Mouse (Mus musculus) neural tube, embryonic 14.5 days (tissue): ENCODE data around the gene Otub1. TPM values are rescaled to one million over a fixed set of nuclear protein-coding genes. Genes with fewer than 3 reads are reported as not detected.

Experiments used
- ATAC-seq: fragments of 200-750 bp; cut with Nextera tagmentation; 2 replicates; pipeline ENCODE4 v1.8.0; 2017; ENCODE audit warnings: low read depth, mild to moderate bottlenecking, moderate TSS enrichment, moderate library complexity
- H3K27ac ChIP-seq: fragments of 300-500 bp; sonication (generic); 2 replicates; pipeline ENCODE4 v1.5.1; 2014; ENCODE audit warnings: low read depth, mild to moderate bottlenecking, control low read depth, low read length, moderate library complexity, mixed read lengths
- H3K27me3 ChIP-seq: fragments of 300-500 bp; sonication (generic); 2 replicates; pipeline ENCODE4 v1.6.1; 2014; ENCODE audit warnings: low read length; ENCODE audit not compliant: control insufficient read depth, insufficient read depth
- H3K36me3 ChIP-seq: fragments of 300-500 bp; sonication (generic); 2 replicates; pipeline ENCODE4 v1.6.1; 2014; ENCODE audit warnings: low read length, mixed read lengths; ENCODE audit not compliant: control insufficient read depth, insufficient read depth
- H3K4me1 ChIP-seq: fragments of 300-500 bp; sonication (generic); 2 replicates; pipeline ENCODE4 v1.6.1; 2014; ENCODE audit warnings: low read length; ENCODE audit not compliant: control insufficient read depth, insufficient read depth
- H3K4me2 ChIP-seq: fragments of 300-500 bp; sonication (generic); 2 replicates; pipeline ENCODE4 v1.6.1; 2014; ENCODE audit warnings: mild to moderate bottlenecking, low read depth, low read length, control low read depth
- H3K4me3 ChIP-seq: fragments of 300-500 bp; sonication (generic); 2 replicates; pipeline ENCODE4 v1.5.1; 2014; ENCODE audit warnings: low read depth, low read length, control low read depth, mixed read lengths
- H3K9ac ChIP-seq: fragments of 300-500 bp; sonication (generic); replicated peaks from 2 replicates; pipeline ENCODE4 v1.6.1; 2014; ENCODE audit warnings: low read depth, mild to moderate bottlenecking, control low read depth, low read length, mixed read lengths
- H3K9me3 ChIP-seq: fragments of 300-500 bp; sonication (generic); 2 replicates; pipeline ENCODE4 v1.6.1; 2016; ENCODE audit warnings: low read length; ENCODE audit not compliant: control insufficient read depth
- WGBS: fragments of 180-500 bp; shearing (Covaris S2); extraction: QIAGEN DNeasy Blood & Tissue Kit; methylation state at CpG from one replicate; pipeline ENCODE4 v1.1.7; 2014; 5-methylcytosine and 5-hydroxymethylcytosine counted together
- polyA plus RNA-seq: library from polyadenylated mRNA; unstranded; fragments of >200 nt; fragmentation: Nextera tagmentation; extraction: Ambion mirVana; gene quantifications from 2 replicates; pipeline ENCODE4 v1.2.1, GENCODE M21; 2014

Gene Otub1
- polyA plus RNA-seq, 1 experiment from 2014 or later = 255 TPM

- H3K27me3 ChIP-seq = no peaks in the 10 kb centered on the region
- no peaks in the 10 kb centered on the region for H3K9me3 ChIP-seq
- 7% methylated on average over 8 of the region's 8 CpGs for WGBS
- H3K4me2 ChIP-seq = no peak overlapping the region
- no peak overlapping the region; the same call in 1 of the 2 replicates for H3K27ac ChIP-seq
- H3K36me3 ChIP-seq = no peaks in the 10 kb centered on the region
- peaks cover 18% of the 10 kb centered on the region for H3K4me1 ChIP-seq
- no peak overlapping the region for H3K9ac ChIP-seq
- H3K4me3 ChIP-seq = no peak overlapping the region
- 0 out of 2 replicates have a peak, but pooled peaks have one; percentile 9 for ATAC-seq
These were observed 34.7 kb downstream of the Otub1 start for GRCm38 (mm10) chr19:7171447-7171846.

DNA sequence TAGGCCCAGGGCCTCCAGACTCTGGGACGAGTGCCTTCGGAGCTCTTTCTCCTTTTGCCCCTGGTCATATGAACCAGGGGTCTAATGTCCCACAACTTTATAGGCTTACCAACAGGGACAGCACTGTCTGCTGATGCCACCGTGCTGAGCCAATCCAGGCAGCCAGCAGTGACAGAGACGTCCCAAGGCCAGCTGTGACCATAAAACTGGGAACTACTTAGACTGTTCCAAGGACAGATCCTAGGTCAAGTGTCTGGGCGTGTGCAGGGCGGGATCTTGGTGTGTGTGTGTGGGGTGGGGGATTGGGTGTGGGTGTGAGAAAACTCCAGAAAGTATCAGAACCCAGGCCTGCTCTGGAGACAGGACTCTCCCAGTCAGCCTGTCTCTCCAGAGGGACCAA is 35.2 kb downstream of the Otub1 start:
- Histone ChIP-seq H3K4me1 (peaks cover 13% of the 10 kb centered on the region), H3K9me3 (no peaks in the 10 kb centered on the region), H3K27ac (no peak overlapping the region), H3K4me3 (no peak overlapping the region), H3K36me3 (no peaks in the 10 kb centered on the region), H3K4me2 (no peak overlapping the region), H3K9ac (no peak overlapping the region), H3K27me3 (no peaks in the 10 kb centered on the region)
- no peak for ATAC-seq
- WGBS = 54% methylated on average over 6 of the region's 6 CpGs

DNA sequence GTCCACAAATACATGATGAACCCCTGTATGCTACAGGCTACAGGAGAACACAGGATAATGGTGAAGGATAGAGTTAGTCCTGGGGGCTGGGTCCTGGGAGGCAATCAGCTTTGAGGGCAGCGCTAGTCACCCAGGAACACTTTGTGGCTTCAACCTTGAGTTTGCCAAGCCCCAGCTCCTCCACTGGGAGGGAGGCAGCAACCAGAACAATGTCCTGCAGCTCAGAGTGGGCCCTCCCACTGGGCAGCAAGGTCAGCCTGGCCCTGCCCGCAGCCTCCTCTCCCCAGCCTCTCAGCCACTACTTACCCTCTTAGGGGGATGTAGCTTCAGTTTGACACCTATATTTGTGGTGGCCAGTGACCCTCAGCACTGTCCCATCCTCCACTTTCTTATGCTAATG is 37.7 kb downstream of the Otub1 start:
- no peak overlapping the region for H3K4me3 ChIP-seq
- H3K9me3 ChIP-seq = no peaks in the 10 kb centered on the region
- peaks cover 10% of the 10 kb centered on the region; the same call in 1 of the 2 replicates for H3K27me3 ChIP-seq
- peaks cover 31% of the 10 kb centered on the region for H3K4me1 ChIP-seq
- WGBS = 41% methylated on average over 2 of the region's 2 CpGs
- no peak overlapping the region for H3K27ac ChIP-seq
- no peak for ATAC-seq
- no peak overlapping the region for H3K4me2 ChIP-seq
- H3K36me3 ChIP-seq = no peaks in the 10 kb centered on the region
- no peak overlapping the region for H3K9ac ChIP-seq

DNA sequence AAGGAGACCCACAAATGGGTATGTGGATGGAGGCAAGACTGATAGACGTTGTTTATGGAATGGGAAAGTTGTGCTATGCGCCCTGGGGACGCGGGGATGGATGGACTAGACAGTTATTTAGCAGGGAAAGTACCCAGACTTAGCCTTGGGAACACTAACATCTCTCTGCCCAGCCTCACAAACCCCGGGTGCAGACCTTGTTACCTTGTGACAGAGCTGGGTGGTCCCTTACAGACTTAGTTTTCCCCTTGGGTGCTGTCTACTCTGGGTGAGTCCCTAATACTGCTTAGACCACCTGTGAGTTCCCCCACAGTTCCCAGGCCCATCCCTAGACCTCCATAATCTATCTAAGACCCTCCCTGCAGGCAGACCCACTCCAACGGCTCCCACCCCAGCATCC is 39.3 kb downstream of the Otub1 start:
- Histone ChIP-seq H3K4me2 (no peak overlapping the region; the same call in 1 of the 2 replicates), H3K27ac (no peak overlapping the region), H3K4me1 (peaks cover 23% of the 10 kb centered on the region), H3K9ac (no peak overlapping the region), H3K27me3 (peaks cover 13% of the 10 kb centered on the region; the same call in 1 of the 2 replicates), H3K9me3 (no peaks in the 10 kb centered on the region), H3K4me3 (no peak overlapping the region; the same call in 1 of the 2 replicates), H3K36me3 (no peaks in the 10 kb centered on the region)
- 11% methylated on average over 6 of the region's 6 CpGs for WGBS
- ATAC-seq = peak; percentile 10; the same call in 1 of the 2 replicates

GRCm38 (mm10) chr19:7166200-7166711 is 39.9 kb downstream of the Otub1 start:
- H3K27ac ChIP-seq = no peak overlapping the region
- H3K4me2 ChIP-seq = peak overlapping the region; percentile 91
- 2% methylated on average over 15 of the region's 15 CpGs for WGBS
- H3K9ac ChIP-seq = peak overlapping the region; percentile 74
- H3K9me3 ChIP-seq = no peaks in the 10 kb centered on the region
- H3K4me1 ChIP-seq = peaks cover 21% of the 10 kb centered on the region
- H3K4me3 ChIP-seq = peak overlapping the region; percentile 76
- no peaks in the 10 kb centered on the region for H3K36me3 ChIP-seq
- peaks cover 13% of the 10 kb centered on the region; the same call in 1 of the 2 replicates for H3K27me3 ChIP-seq
- ATAC-seq = peak; percentile 18; the same call in 1 of the 2 replicates

DNA sequence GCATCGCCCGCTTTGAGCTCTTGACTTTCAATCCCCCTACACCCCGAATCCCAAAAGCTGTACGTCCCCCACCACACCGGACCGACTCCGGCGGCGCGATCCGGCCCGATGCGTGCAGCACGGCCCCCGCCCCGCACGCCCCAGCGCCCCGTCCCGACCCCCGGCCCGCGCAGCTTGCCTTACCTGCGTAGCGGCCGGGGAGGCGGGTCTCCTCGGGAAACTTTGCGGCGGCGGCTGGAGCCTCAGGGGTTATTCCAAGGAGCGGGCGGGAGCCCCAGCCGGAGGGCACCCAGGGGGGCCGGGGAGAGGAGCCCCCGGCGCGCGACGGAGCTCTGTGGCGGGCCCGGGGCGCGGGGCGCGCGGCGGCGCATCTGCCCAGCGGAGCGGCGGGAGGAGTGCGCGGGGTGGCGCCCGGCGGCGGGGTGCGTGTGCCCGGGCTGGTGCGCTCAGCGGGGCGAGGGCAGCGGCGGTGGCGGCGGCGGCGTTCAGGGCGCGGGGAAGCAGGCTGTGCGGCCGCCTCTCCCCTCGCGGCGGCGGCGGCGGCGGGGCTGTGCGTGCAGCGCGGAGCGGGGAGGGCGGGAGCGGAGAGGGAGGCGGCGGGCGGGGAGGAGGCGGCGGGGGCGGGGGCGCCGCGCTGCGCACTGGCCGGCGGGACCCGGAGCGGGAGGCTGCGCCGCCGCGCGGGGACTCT is 40.5 kb downstream of the Otub1 start:
- peak overlapping the region; percentile 44 for H3K27ac ChIP-seq
- ATAC-seq = peak; percentile 29; the same call in 1 of the 2 replicates
- 0% methylated on average over 35 of the region's 105 CpGs for WGBS
- H3K9ac ChIP-seq = peak overlapping the region; percentile 74
- H3K4me3 ChIP-seq = peak overlapping the region; percentile 76
- H3K4me1 ChIP-seq = peaks cover 21% of the 10 kb centered on the region
- no peaks in the 10 kb centered on the region for H3K36me3 ChIP-seq
- H3K9me3 ChIP-seq = no peaks in the 10 kb centered on the region
- H3K4me2 ChIP-seq = peak overlapping the region; percentile 91
- H3K27me3 ChIP-seq = peaks cover 13% of the 10 kb centered on the region; the same call in 1 of the 2 replicates

DNA sequence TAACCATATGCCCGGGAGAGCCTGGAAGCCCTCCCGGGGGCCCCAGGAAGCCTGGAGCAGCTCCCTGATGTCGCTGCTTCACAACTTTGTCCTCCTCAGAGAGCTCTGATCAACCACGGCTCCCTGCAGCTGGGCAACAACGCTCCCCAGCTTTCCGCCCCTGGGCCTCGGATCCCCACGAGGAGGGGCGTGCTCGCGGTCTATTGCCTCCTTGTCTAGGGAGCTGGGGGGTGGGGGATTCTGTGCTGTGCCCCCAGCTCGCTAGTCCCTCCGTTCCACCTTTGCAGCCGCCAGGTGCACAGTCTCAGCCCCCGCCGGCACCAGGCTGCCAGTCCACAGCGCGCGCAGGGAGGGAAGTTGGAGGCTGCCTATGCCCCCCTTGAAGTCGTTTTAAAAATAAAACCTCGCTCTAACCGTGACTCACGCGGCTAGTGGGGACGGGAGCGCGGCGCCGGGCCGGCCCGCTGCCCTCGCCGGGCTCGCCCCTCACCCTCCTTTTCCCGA is 41.2 kb downstream of the Otub1 start:
- Histone ChIP-seq H3K9me3 (no peaks in the 10 kb centered on the region), H3K36me3 (no peaks in the 10 kb centered on the region), H3K27me3 (peaks cover 13% of the 10 kb centered on the region; the same call in 1 of the 2 replicates), H3K4me1 (peaks cover 25% of the 10 kb centered on the region), H3K27ac (no peak overlapping the region; the same call in 1 of the 2 replicates), H3K9ac (peak overlapping the region; percentile 74), H3K4me3 (peak overlapping the region; percentile 76), H3K4me2 (peak overlapping the region; percentile 91)
- WGBS = under 1% methylated on average over 28 of the region's 35 CpGs
- ATAC-seq = 0 out of 2 replicates have a peak, but pooled peaks have one; percentile 1

DNA sequence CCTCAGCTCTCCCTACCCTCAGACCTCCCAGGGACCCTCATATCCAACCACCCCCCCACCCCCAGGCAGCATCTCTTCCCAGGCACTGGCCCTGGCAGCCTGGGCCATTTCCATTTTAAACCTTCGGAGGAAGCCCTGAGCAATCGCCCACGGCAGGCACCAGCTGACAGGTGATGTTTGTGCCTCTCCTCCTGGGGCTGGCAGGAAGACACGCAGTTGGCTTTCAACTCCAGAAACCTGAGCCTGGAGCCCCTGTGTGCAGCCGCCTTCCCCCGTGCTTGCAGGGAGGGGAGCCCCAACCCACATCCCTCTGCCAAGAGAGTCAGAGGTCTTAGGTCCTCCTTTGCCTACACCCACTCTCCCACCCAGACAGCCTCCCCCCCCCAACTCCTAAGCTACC is 41.9 kb downstream of the Otub1 start:
- Histone ChIP-seq H3K9ac (peak overlapping the region; percentile 74), H3K9me3 (no peaks in the 10 kb centered on the region), H3K27me3 (peaks cover 13% of the 10 kb centered on the region; the same call in 1 of the 2 replicates), H3K4me2 (peak overlapping the region; percentile 91), H3K36me3 (no peaks in the 10 kb centered on the region), H3K27ac (no peak overlapping the region; the same call in 1 of the 2 replicates), H3K4me3 (peak overlapping the region; percentile 76), H3K4me1 (peaks cover 30% of the 10 kb centered on the region)
- ATAC-seq = no peak
- 8% methylated on average over 6 of the region's 6 CpGs for WGBS

DNA sequence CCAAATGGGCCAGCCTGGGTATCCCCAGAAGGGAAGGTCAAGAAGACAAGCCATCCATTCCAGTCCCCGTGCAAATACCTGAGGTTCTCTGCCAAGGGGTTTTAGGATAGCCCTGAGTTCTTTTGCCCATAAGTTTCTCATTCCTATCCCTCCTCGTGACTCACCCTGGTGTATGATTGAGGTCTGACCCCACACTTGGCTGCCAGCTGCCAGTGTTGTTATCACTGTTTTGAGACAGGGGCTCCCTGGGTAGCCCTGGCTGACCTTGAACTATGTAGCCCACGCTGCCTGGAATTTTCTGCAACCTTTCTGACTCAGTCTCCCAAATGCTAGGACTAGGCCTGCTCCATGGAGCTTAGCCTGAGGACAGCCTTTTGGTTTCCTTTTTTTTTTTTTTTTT is 45.1 kb downstream of the Otub1 start:
- WGBS = 71% methylated on average over 3 of the region's 3 CpGs
- Histone ChIP-seq H3K9me3 (no peaks in the 10 kb centered on the region), H3K9ac (no peak overlapping the region), H3K4me3 (no peak overlapping the region), H3K27me3 (peaks cover 15% of the 10 kb centered on the region; the same call in 1 of the 2 replicates), H3K4me2 (no peak overlapping the region), H3K36me3 (no peaks in the 10 kb centered on the region), H3K27ac (no peak overlapping the region), H3K4me1 (peaks cover 49% of the 10 kb centered on the region)
- ATAC-seq = no peak
